ENCODE assay signal across 32 mouse cellular contexts in genomic region chr3:153957916-153958315, GRCm38 (mm10). TPM values are rescaled to one million over a fixed set of nuclear protein-coding genes. Genes with fewer than 3 reads are reported as not detected.
A peak's percentile ranks its signal among the peaks of the same experiment; 100 is the strongest.
DNase-seq lines count a peak whose midpoint lies in the region; ATAC-seq and TF ChIP-seq lines count a peak whose summit lies in the region.
"Had no signal": no experiment of that assay in that cellular context is flagged by ENCODE, and none has a peak within 500 bp of the region (broad histone marks: within the 10 kb centered on the region; RNA-seq: fewer than 3 reads in every experiment).

No protein-coding gene starts in this region.

- no peak for TF ChIP-seq RAD21 in CH12.LX (IDR thresholded peaks at IDR 0.05; ENCODE audit: low read depth, low read length)

- in situ Hi-C loops in CH12.LX (cut with MboI; ENCODE audit: low pct_ligation_motif_present, low pct_unique_long_range_greater_than_20kb, low sequenced_read_pairs), result no loop called here

- no peak for TF ChIP-seq CTCF in kidney, adult 2 months (conservative IDR thresholded peaks at IDR 0.05; ENCODE audit: insufficient read depth, insufficient read length, low read depth, low read length)
- no peak for TF ChIP-seq CTCF in CH12.LX (conservative IDR thresholded peaks at IDR 0.05 in 1 of 2, IDR thresholded peaks at IDR 0.05 in 1 of 2; ENCODE audit: low read depth in 2 of 2, low read length in 2 of 2)
- no peak for TF ChIP-seq CTCF in forebrain, postnatal 0 days (IDR thresholded peaks at IDR 0.05; ENCODE audit: low read depth)

- no peak overlapping the region for H3K9ac ChIP-seq in CH12.LX (ENCODE audit: insufficient read depth, low read depth)
- H3K9ac ChIP-seq in forebrain, postnatal 0 days, result no peak overlapping the region
- no peak overlapping the region for H3K9ac ChIP-seq in midbrain, embryonic 11.5 days (ENCODE audit: low read length)
- H3K9ac ChIP-seq: embryonic facial prominence, embryonic 13.5 days; forebrain, embryonic 12.5 days; forebrain, embryonic 15.5 days; hindbrain, embryonic 12.5 days; hindbrain, embryonic 15.5 days; intestine, embryonic 15.5 days had no signal

- peak; percentile 43 for DNase-seq in kidney, adult 2 months
- DNase-seq in kidney, postnatal 14 days, result no peak
- peak; percentile 96 for DNase-seq in CH12.LX (ENCODE audit: extremely low read depth)
- peak; percentile 7 for DNase-seq in T-cell, adult 2 months (ENCODE audit: low spot score)
- DNase-seq in yolk sac, embryonic 10.5 days (ENCODE audit: low spot score), result peak; percentile 38
- DNase-seq in forebrain, postnatal 0 days, result no peak
- no peak for DNase-seq in midbrain, embryonic 11.5 days (ENCODE audit: low spot score, missing footprints)
- no peak for DNase-seq in embryo, embryonic 10.5 days (ENCODE audit: low spot score)
- DNase-seq: adrenal gland, postnatal 10 days; adrenal gland, postnatal 36 days; cerebellum, adult 2 months; cerebellum, adult 9-11 months; cerebellum, postnatal 25 days; embryo, embryonic 11 days; gastrocnemius, postnatal 10 days; gastrocnemius, postnatal 36 days; heart, adult 2 months; kidney, adult 11 months had no signal

- peaks cover 3% of the 10 kb centered on the region; the same call in 1 of the 2 replicates for H3K4me1 ChIP-seq in kidney, adult 2 months (ENCODE audit: control insufficient read depth, insufficient read depth, low read length)
- H3K4me1 ChIP-seq in CH12.LX (ENCODE audit: control insufficient read depth in 1 of 2, insufficient read depth in 2 of 2), result peaks cover 8 to 67% of the 10 kb centered on the region in 2 experiments
- no peaks in the 10 kb centered on the region for H3K4me1 ChIP-seq in forebrain, postnatal 0 days (ENCODE audit: insufficient read depth)
- no peaks in the 10 kb centered on the region for H3K4me1 ChIP-seq in midbrain, embryonic 11.5 days (ENCODE audit: control insufficient read depth, insufficient read depth, low read length)
- H3K4me1 ChIP-seq: embryonic facial prominence, embryonic 10.5 days; embryonic facial prominence, embryonic 13.5 days; heart, embryonic 10.5 days; hindbrain, embryonic 12.5 days; hindbrain, embryonic 15.5 days; intestine, embryonic 15.5 days had no signal

- no peak for ATAC-seq in forebrain, postnatal 0 days
- ATAC-seq in midbrain, embryonic 11.5 days (ENCODE audit: low FRiP score), result no peak
- ATAC-seq: CD4-positive, CD25-positive, alpha-beta regulatory T cell, adult 4 months; forebrain, embryonic 15.5 days; intestine, embryonic 15.5 days had no signal

- H3K27ac ChIP-seq in kidney, adult 2 months (ENCODE audit: insufficient read depth, low read depth, low read length), result peak overlapping the region; percentile 35; the same call in 1 of the 2 replicates
- no peak overlapping the region for H3K27ac ChIP-seq in CH12.LX (ENCODE audit: insufficient read depth, low read depth)
- H3K27ac ChIP-seq in forebrain, postnatal 0 days (ENCODE audit: low read depth, low read length), result no peak overlapping the region
- H3K27ac ChIP-seq in midbrain, embryonic 11.5 days (ENCODE audit: low read depth, low read length), result no peak overlapping the region
- H3K27ac ChIP-seq: embryonic facial prominence, embryonic 10.5 days; embryonic facial prominence, embryonic 13.5 days; forebrain, embryonic 12.5 days; forebrain, embryonic 15.5 days; heart, adult 2 months; heart, embryonic 10.5 days; hindbrain, embryonic 12.5 days; hindbrain, embryonic 15.5 days; intestine, embryonic 15.5 days had no signal

- 51% methylated on average over 5 of the region's 5 CpGs for WGBS in kidney, adult 2 months
- WGBS in forebrain, postnatal 0 days, result 92% methylated on average over 5 of the region's 5 CpGs
- WGBS in midbrain, embryonic 11.5 days, result 89% methylated on average over 5 of the region's 5 CpGs

- H3K4me3 ChIP-seq in kidney, adult 2 months (ENCODE audit: insufficient read depth, low read depth, low read length), result no peak overlapping the region
- H3K4me3 ChIP-seq in CH12.LX (replicated peaks in 1 of 3; ENCODE audit: low read depth in 2 of 3, low read length in 2 of 3, poor library complexity in 1 of 3), result no peak overlapping the region
- H3K4me3 ChIP-seq in forebrain, postnatal 0 days (ENCODE audit: low read depth, low read length), result no peak overlapping the region
- no peak overlapping the region for H3K4me3 ChIP-seq in midbrain, embryonic 11.5 days (ENCODE audit: low read depth, low read length)
- H3K4me3 ChIP-seq: embryonic facial prominence, embryonic 10.5 days; embryonic facial prominence, embryonic 13.5 days; erythroblast, embryonic 14.5 days; forebrain, embryonic 12.5 days; forebrain, embryonic 15.5 days; heart, adult 2 months; heart, embryonic 10.5 days; hindbrain, embryonic 12.5 days; hindbrain, embryonic 15.5 days; intestine, embryonic 15.5 days had no signal

- TF ChIP-seq EP300 in CH12.LX (IDR thresholded peaks at IDR 0.05; ENCODE audit: low read length), result peak; percentile 92

- no peaks in the 10 kb centered on the region for H3K27me3 ChIP-seq in kidney, adult 2 months (replicated peaks; ENCODE audit: control insufficient read depth, insufficient read depth, low read length)
- H3K27me3 ChIP-seq in CH12.LX (replicated peaks), result no peaks in the 10 kb centered on the region
- no peaks in the 10 kb centered on the region for H3K27me3 ChIP-seq in forebrain, postnatal 0 days (ENCODE audit: insufficient read depth, low read length)
- no peaks in the 10 kb centered on the region for H3K27me3 ChIP-seq in midbrain, embryonic 11.5 days (ENCODE audit: control insufficient read depth, insufficient read depth, low read length)
- H3K27me3 ChIP-seq: embryonic facial prominence, embryonic 13.5 days; forebrain, embryonic 12.5 days; forebrain, embryonic 15.5 days; hindbrain, embryonic 12.5 days; hindbrain, embryonic 15.5 days; intestine, embryonic 15.5 days had no signal

- dilution Hi-C loops in CH12.LX (cut with MboI; ENCODE audit: extremely low pct_ligation_motif_present, extremely low pct_unique_long_range_greater_than_20kb, low sequenced_read_pairs), result no loop called here

- TF ChIP-seq POLR2A in kidney, adult 2 months (IDR thresholded peaks at IDR 0.05; ENCODE audit: low read depth, low read length), result no peak
- TF ChIP-seq POLR2A in CH12.LX (IDR thresholded peaks at IDR 0.05; ENCODE audit: low read depth, low read length), result no peak

- no peaks in the 10 kb centered on the region for H3K36me3 ChIP-seq in kidney, adult 2 months (ENCODE audit: control insufficient read depth, insufficient read depth, low read length)
- no peaks in the 10 kb centered on the region for H3K36me3 ChIP-seq in CH12.LX (replicated peaks in 1 of 2; ENCODE audit: control insufficient read depth in 1 of 2, insufficient read depth in 1 of 2, low read length in 1 of 2)
- H3K36me3 ChIP-seq in forebrain, postnatal 0 days (ENCODE audit: insufficient read depth), result no peaks in the 10 kb centered on the region
- H3K36me3 ChIP-seq in midbrain, embryonic 11.5 days (ENCODE audit: control insufficient read depth, insufficient read depth, low read length), result no peaks in the 10 kb centered on the region
- H3K36me3 ChIP-seq: embryonic facial prominence, embryonic 10.5 days; embryonic facial prominence, embryonic 13.5 days; forebrain, embryonic 12.5 days; forebrain, embryonic 15.5 days; heart, embryonic 10.5 days; hindbrain, embryonic 12.5 days; hindbrain, embryonic 15.5 days; intestine, embryonic 15.5 days had no signal

- peaks cover 14% of the 10 kb centered on the region for H3K9me3 ChIP-seq in CH12.LX (replicated peaks; ENCODE audit: low read length)
- H3K9me3 ChIP-seq in forebrain, postnatal 0 days (ENCODE audit: low read length), result no peaks in the 10 kb centered on the region
- no peaks in the 10 kb centered on the region for H3K9me3 ChIP-seq in midbrain, embryonic 11.5 days (ENCODE audit: control insufficient read depth, low read length)
- H3K9me3 ChIP-seq: embryonic facial prominence, embryonic 10.5 days; forebrain, embryonic 12.5 days; forebrain, embryonic 15.5 days; heart, embryonic 10.5 days; hindbrain, embryonic 12.5 days; hindbrain, embryonic 15.5 days; intestine, embryonic 15.5 days had no signal

- H3K79me2 ChIP-seq in CH12.LX (replicated peaks; ENCODE audit: control insufficient read depth, extremely low read depth, insufficient read depth, poor library complexity, severe bottlenecking), result no peaks in the 10 kb centered on the region

- no peak overlapping the region for H3K4me2 ChIP-seq in CH12.LX (ENCODE audit: insufficient read depth, low read depth, poor library complexity, severe bottlenecking)
- no peak overlapping the region for H3K4me2 ChIP-seq in forebrain, postnatal 0 days (ENCODE audit: low read depth)
- no peak overlapping the region for H3K4me2 ChIP-seq in midbrain, embryonic 11.5 days
- H3K4me2 ChIP-seq: embryonic facial prominence, embryonic 13.5 days; forebrain, embryonic 12.5 days; forebrain, embryonic 15.5 days; hindbrain, embryonic 12.5 days; hindbrain, embryonic 15.5 days; intestine, embryonic 15.5 days had no signal

RNA-seq across cellular contexts. Expression of gene Acadm, which starts 13.5 kb away (rescaled TPM):
- 383 and 404 TPM in 2 replicates for polyA plus RNA-seq in kidney, adult 2 months (2012; rRNA removed)
- total RNA-seq in CH12.LX (2012; rRNA removed) (78.5 and 111 TPM in 2 replicates), CH12.LX (2014; rRNA removed) (224 and 249 TPM in 2 replicates)
- 199 and 240 TPM in 2 replicates for polyA plus RNA-seq in CH12.LX (2012; ENCODE audit: insufficient read length, low read depth)
- total RNA-seq in forebrain, postnatal 0 days (2014; rRNA removed), result 31.5 and 32.4 TPM in 2 replicates
- polyA plus RNA-seq in forebrain, postnatal 0 days (2015; fragmentation: Nextera tagmentation; extraction: Ambion mirVana), result 39.7 and 40.1 TPM in 2 replicates
- 53.5 and 55.8 TPM in 2 replicates for polyA plus RNA-seq in midbrain, embryonic 11.5 days (2014; fragmentation: Nextera tagmentation; extraction: Ambion mirVana)

RNA-seq across cellular contexts. Expression of gene Slc44a5, which starts 15.3 kb away (rescaled TPM):
- polyA plus RNA-seq in kidney, adult 2 months (2012; rRNA removed), result 0.03 TPM in 1 of 2 replicates, not detected in the other
- total RNA-seq in CH12.LX (2012; rRNA removed) (not detected in 2 replicates), CH12.LX (2014; rRNA removed) (not detected in 2 replicates)
- polyA plus RNA-seq in CH12.LX (2012; ENCODE audit: insufficient read length, low read depth), result not detected in 2 replicates
- total RNA-seq in forebrain, postnatal 0 days (2014; rRNA removed), result 29.1 and 39.5 TPM in 2 replicates
- 5.7 and 8.4 TPM in 2 replicates for polyA plus RNA-seq in forebrain, postnatal 0 days (2015; fragmentation: Nextera tagmentation; extraction: Ambion mirVana)
- polyA plus RNA-seq in midbrain, embryonic 11.5 days (2014; fragmentation: Nextera tagmentation; extraction: Ambion mirVana), result 4.6 and 5.4 TPM in 2 replicates
- total RNA-seq: common myeloid progenitor, adult 5-6 weeks; granulocyte monocyte progenitor cell, adult 5-6 weeks; hematopoietic stem cell, adult 5-6 weeks had no signal
- polyA plus RNA-seq: erythroblast, embryonic 14.5 days had no signal

RNA-seq across cellular contexts. Expression of gene Rabggtb, which starts 45.1 kb away (rescaled TPM):
- 45.7 and 50.9 TPM in 2 replicates for polyA plus RNA-seq in kidney, adult 2 months (2012; rRNA removed)
- total RNA-seq in CH12.LX (2012; rRNA removed) (223 and 255 TPM in 2 replicates), CH12.LX (2014; rRNA removed) (316 and 370 TPM in 2 replicates)
- 243 and 256 TPM in 2 replicates for polyA plus RNA-seq in CH12.LX (2012; ENCODE audit: insufficient read length, low read depth)
- 69.9 and 71.2 TPM in 2 replicates for total RNA-seq in forebrain, postnatal 0 days (2014; rRNA removed)
- polyA plus RNA-seq in forebrain, postnatal 0 days (2015; fragmentation: Nextera tagmentation; extraction: Ambion mirVana), result 56.9 and 58.3 TPM in 2 replicates
- 43.9 and 45.4 TPM in 2 replicates for polyA plus RNA-seq in midbrain, embryonic 11.5 days (2014; fragmentation: Nextera tagmentation; extraction: Ambion mirVana)

RNA-seq across cellular contexts. Expression of gene Msh4, which starts 52.0 kb away (rescaled TPM):
- 0.04 and 0.06 TPM in 2 replicates for polyA plus RNA-seq in kidney, adult 2 months (2012; rRNA removed)
- 0.42 and 0.67 TPM in 2 replicates for total RNA-seq in CH12.LX (2012; rRNA removed)
- total RNA-seq in CH12.LX (2014; rRNA removed), result 0.16 and 0.41 TPM in 2 replicates
- 0.14 and 0.34 TPM in 2 replicates for polyA plus RNA-seq in CH12.LX (2012; ENCODE audit: insufficient read length, low read depth)
- total RNA-seq in forebrain, postnatal 0 days (2014; rRNA removed), result 0.31 and 0.95 TPM in 2 replicates
- polyA plus RNA-seq in forebrain, postnatal 0 days (2015; fragmentation: Nextera tagmentation; extraction: Ambion mirVana), result 0.05 and 0.13 TPM in 2 replicates
- 0.12 TPM in 1 of 2 replicates, not detected in the other for polyA plus RNA-seq in midbrain, embryonic 11.5 days (2014; fragmentation: Nextera tagmentation; extraction: Ambion mirVana)
- total RNA-seq: adrenal gland, adult 18-20 months; gastrocnemius, postnatal 36 days; granulocyte monocyte progenitor cell, adult 5-6 weeks had no signal
- polyA plus RNA-seq: CD4-positive, CD25-positive, alpha-beta regulatory T cell, adult 4 months; erythroblast, embryonic 14.5 days had no signal

Comparison
In these comparisons a context has a peak if more than half of its experiments do, and no peak if none do; other contexts are left out.
1. DNase-seq: peak in kidney, adult 2 months (single experiment), CH12.LX (single experiment), T-cell, adult 2 months (single experiment) and yolk sac, embryonic 10.5 days (single experiment); none in kidney, postnatal 14 days (single experiment), forebrain, postnatal 0 days (single experiment), midbrain, embryonic 11.5 days (single experiment) and embryo, embryonic 10.5 days (single experiment).